Mouse (Mus musculus): ENCODE measurements around the gene Ccnjl. TPM values are rescaled to one million over a fixed set of nuclear protein-coding genes. Genes with fewer than 3 reads are reported as not detected.

The Ccnjl gene
- polyA plus RNA-seq, 1 experiment from 2014 or later: 44.0 TPM

DNA sequence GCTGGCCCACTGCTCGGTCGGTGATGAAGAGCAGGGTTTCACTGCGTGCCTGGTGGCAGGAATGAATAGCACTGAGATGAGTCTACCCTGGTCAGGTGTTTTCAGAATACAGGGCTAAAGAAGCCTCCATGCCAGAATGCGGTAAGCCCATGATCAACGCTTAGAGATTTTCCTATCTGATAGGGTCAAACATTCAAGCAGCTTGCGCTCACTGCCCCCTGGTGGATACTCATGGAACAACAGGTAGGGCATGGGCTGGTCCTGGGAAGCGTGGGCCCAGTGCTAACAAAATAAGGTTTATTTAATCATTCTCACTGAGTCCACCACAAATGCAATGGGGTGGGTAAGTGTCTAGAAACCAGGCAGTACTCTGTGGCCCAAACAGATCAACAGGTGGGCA, 35.9 kb upstream of the Ccnjl start:
- ATAC-seq (ENCODE audit: insufficient read depth, low FRiP score, low TSS enrichment): 0 out of 2 replicates have a peak, but pooled peaks have one; percentile 22
- no peaks in the 10 kb centered on the region for H3K9me3 ChIP-seq (ENCODE audit: control insufficient read depth, low read length)
- WGBS: 35% methylated on average over 7 of the region's 7 CpGs

DNA sequence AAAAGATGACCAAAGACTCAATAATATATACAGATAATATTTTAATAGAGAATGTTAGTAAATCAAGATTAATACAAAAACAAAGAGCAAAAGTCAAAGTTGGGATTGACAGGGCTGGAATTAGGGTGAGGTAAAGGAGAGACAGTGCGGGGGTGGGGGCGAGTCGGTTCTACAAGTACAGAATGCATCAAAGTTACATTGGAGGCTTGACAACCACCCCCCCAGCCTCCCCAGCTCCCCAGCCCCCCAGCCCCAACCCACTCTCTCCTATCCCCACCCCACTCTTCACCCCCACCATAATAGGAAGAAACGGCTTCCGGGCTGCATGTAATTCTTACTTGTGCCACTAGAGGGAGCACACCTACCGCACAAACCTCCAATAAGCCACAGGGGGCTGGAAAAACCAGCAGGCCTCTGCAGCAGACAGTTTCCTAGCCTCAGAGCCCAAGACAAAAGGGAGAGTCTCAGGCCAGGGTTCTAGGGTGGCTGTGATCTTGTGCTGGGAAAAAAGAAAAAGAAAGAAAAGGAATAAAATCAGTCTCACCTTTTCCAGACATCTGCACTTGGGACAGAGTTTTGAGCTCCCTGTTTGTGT, 34.7 kb upstream of the Ccnjl start:
- Histone ChIP-seq H3K36me3 (ENCODE audit: control insufficient read depth, insufficient read depth, low read length) (no peaks in the 10 kb centered on the region), H3K27me3 (ENCODE audit: control insufficient read depth, insufficient read depth, low read length) (no peaks in the 10 kb centered on the region), H3K9ac (ENCODE audit: low read length) (peak overlapping the region; percentile 29; the same call in 1 of the 2 replicates), H3K4me3 (ENCODE audit: low read depth, low read length) (no peak overlapping the region), H3K27ac (ENCODE audit: low read depth, low read length) (no peak overlapping the region), H3K4me2 (ENCODE audit: low read depth) (no peak overlapping the region), H3K4me1 (ENCODE audit: control insufficient read depth, insufficient read depth, low read length) (no peaks in the 10 kb centered on the region), H3K9me3 (ENCODE audit: control insufficient read depth, low read length) (no peaks in the 10 kb centered on the region)
- DNase-seq (ENCODE audit: low spot score): peak; percentile 85
- ATAC-seq (ENCODE audit: insufficient read depth, low FRiP score, low TSS enrichment): peak; percentile 81
- WGBS: 22% methylated on average over 6 of the region's 6 CpGs

More for the DNA sequence above, 35.9 kb upstream of the Ccnjl start:
- peak; percentile 73 for DNase-seq (ENCODE audit: low spot score)
- Histone ChIP-seq H3K9ac (ENCODE audit: low read length) (no peak overlapping the region), H3K27ac (ENCODE audit: low read depth, low read length) (no peak overlapping the region), H3K4me3 (ENCODE audit: low read depth, low read length) (no peak overlapping the region), H3K4me2 (ENCODE audit: low read depth) (no peak overlapping the region), H3K27me3 (ENCODE audit: control insufficient read depth, insufficient read depth, low read length) (no peaks in the 10 kb centered on the region), H3K4me1 (ENCODE audit: control insufficient read depth, insufficient read depth, low read length) (no peaks in the 10 kb centered on the region), H3K36me3 (ENCODE audit: control insufficient read depth, insufficient read depth, low read length) (no peaks in the 10 kb centered on the region)

DNA sequence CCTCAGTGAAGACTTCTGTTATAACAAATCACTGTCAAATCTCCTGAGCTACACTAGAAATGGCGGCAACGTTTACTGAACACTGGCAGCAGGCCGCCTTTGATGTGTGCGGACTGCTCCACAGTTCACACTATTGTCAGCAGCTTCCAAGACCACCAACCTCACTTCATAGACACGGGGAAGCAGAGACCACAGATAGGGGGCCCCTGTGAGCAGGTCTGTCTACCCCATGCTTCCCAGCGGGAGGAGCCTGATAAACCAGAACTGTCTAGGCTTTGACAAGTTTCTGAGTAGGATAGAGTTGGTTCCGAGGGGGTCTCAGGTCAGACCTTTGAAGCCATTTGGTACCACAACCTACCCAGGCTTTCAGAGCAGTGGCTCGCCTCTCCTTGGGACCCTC, 33.5 kb upstream of the Ccnjl start:
- DNase-seq (ENCODE audit: low spot score) (peak; percentile 30), ATAC-seq (ENCODE audit: insufficient read depth, low FRiP score, low TSS enrichment) (peak; percentile 45; the same call in 1 of the 2 replicates)
- Histone ChIP-seq H3K36me3 (ENCODE audit: control insufficient read depth, insufficient read depth, low read length) (no peaks in the 10 kb centered on the region), H3K27ac (ENCODE audit: low read depth, low read length) (no peak overlapping the region), H3K4me1 (ENCODE audit: control insufficient read depth, insufficient read depth, low read length) (no peaks in the 10 kb centered on the region), H3K9ac (ENCODE audit: low read length) (no peak overlapping the region), H3K27me3 (ENCODE audit: control insufficient read depth, insufficient read depth, low read length) (no peaks in the 10 kb centered on the region), H3K4me3 (ENCODE audit: low read depth, low read length) (no peak overlapping the region), H3K9me3 (ENCODE audit: control insufficient read depth, low read length) (no peaks in the 10 kb centered on the region), H3K4me2 (ENCODE audit: low read depth) (no peak overlapping the region)
- WGBS: 49% methylated on average over 8 of the region's 8 CpGs

GRCm38 (mm10) chr11:43495532-43495931, 33.1 kb upstream of the Ccnjl start:
- Histone ChIP-seq H3K4me1 (ENCODE audit: control insufficient read depth, insufficient read depth, low read length) (no peaks in the 10 kb centered on the region), H3K36me3 (ENCODE audit: control insufficient read depth, insufficient read depth, low read length) (no peaks in the 10 kb centered on the region), H3K9ac (ENCODE audit: low read length) (no peak overlapping the region), H3K4me3 (ENCODE audit: low read depth, low read length) (no peak overlapping the region), H3K27ac (ENCODE audit: low read depth, low read length) (no peak overlapping the region), H3K9me3 (ENCODE audit: control insufficient read depth, low read length) (no peaks in the 10 kb centered on the region), H3K27me3 (ENCODE audit: control insufficient read depth, insufficient read depth, low read length) (no peaks in the 10 kb centered on the region), H3K4me2 (ENCODE audit: low read depth) (no peak overlapping the region)
- WGBS: 68% methylated on average over 3 of the region's 3 CpGs
- DNase-seq (ENCODE audit: low spot score) (no peak), ATAC-seq (ENCODE audit: insufficient read depth, low FRiP score, low TSS enrichment) (no peak)

- ATAC-seq (ENCODE audit: insufficient read depth, low FRiP score, low TSS enrichment) (no peak), DNase-seq (ENCODE audit: low spot score) (no peak)
- Histone ChIP-seq H3K4me1 (ENCODE audit: control insufficient read depth, insufficient read depth, low read length) (no peaks in the 10 kb centered on the region), H3K27me3 (ENCODE audit: control insufficient read depth, insufficient read depth, low read length) (no peaks in the 10 kb centered on the region), H3K27ac (ENCODE audit: low read depth, low read length) (no peak overlapping the region), H3K9ac (ENCODE audit: low read length) (no peak overlapping the region), H3K4me3 (ENCODE audit: low read depth, low read length) (no peak overlapping the region), H3K4me2 (ENCODE audit: low read depth) (no peak overlapping the region), H3K36me3 (ENCODE audit: control insufficient read depth, insufficient read depth, low read length) (no peaks in the 10 kb centered on the region), H3K9me3 (ENCODE audit: control insufficient read depth, low read length) (no peaks in the 10 kb centered on the region)
- 77% methylated on average over 6 of the region's 6 CpGs for WGBS
Observed at GRCm38 (mm10) chr11:43501256-43501655, 27.3 kb upstream of the Ccnjl start.

GRCm38 (mm10) chr11:43505188-43505587, 23.4 kb upstream of the Ccnjl start:
- WGBS: 89% methylated on average over 7 of the region's 7 CpGs
- Histone ChIP-seq H3K36me3 (ENCODE audit: control insufficient read depth, insufficient read depth, low read length) (no peaks in the 10 kb centered on the region), H3K4me2 (ENCODE audit: low read depth) (no peak overlapping the region), H3K27ac (ENCODE audit: low read depth, low read length) (no peak overlapping the region), H3K4me1 (ENCODE audit: control insufficient read depth, insufficient read depth, low read length) (no peaks in the 10 kb centered on the region), H3K9ac (ENCODE audit: low read length) (no peak overlapping the region), H3K4me3 (ENCODE audit: low read depth, low read length) (no peak overlapping the region), H3K27me3 (ENCODE audit: control insufficient read depth, insufficient read depth, low read length) (no peaks in the 10 kb centered on the region), H3K9me3 (ENCODE audit: control insufficient read depth, low read length) (no peaks in the 10 kb centered on the region)
- no peak for ATAC-seq (ENCODE audit: insufficient read depth, low FRiP score, low TSS enrichment)
- DNase-seq (ENCODE audit: low spot score): no peak

GRCm38 (mm10) chr11:43507976-43508375, 20.6 kb upstream of the Ccnjl start:
- no peak for ATAC-seq (ENCODE audit: insufficient read depth, low FRiP score, low TSS enrichment)
- Histone ChIP-seq H3K27me3 (ENCODE audit: control insufficient read depth, insufficient read depth, low read length) (no peaks in the 10 kb centered on the region), H3K9ac (ENCODE audit: low read length) (no peak overlapping the region), H3K36me3 (ENCODE audit: control insufficient read depth, insufficient read depth, low read length) (no peaks in the 10 kb centered on the region), H3K4me1 (ENCODE audit: control insufficient read depth, insufficient read depth, low read length) (no peaks in the 10 kb centered on the region), H3K4me3 (ENCODE audit: low read depth, low read length) (no peak overlapping the region), H3K4me2 (ENCODE audit: low read depth) (no peak overlapping the region), H3K9me3 (ENCODE audit: control insufficient read depth, low read length) (no peaks in the 10 kb centered on the region), H3K27ac (ENCODE audit: low read depth, low read length) (no peak overlapping the region)
- 85% methylated on average over 6 of the region's 6 CpGs for WGBS
- DNase-seq (ENCODE audit: low spot score): no peak

DNA sequence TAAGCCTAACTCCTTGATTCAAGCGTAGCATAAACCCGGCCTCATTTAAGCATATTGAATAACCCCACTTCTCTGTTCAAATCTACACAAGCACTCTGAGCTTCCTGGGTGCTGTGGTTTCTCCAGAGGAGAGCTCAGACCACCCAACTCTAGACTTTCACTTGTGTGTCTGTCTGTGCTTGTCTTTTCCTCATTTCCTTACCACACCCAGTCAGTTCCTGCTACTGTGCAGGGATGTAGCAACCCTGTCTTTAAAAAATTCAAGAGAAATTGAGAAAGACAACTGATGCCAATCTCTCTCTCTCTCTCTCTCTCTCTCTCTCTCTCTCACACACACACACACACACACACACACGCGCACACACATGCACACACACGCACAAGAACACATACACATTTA, 18.7 kb upstream of the Ccnjl start:
- H3K27ac ChIP-seq (ENCODE audit: low read depth, low read length): no peak overlapping the region
- DNase-seq (ENCODE audit: low spot score): no peak
- no peak overlapping the region for H3K4me3 ChIP-seq (ENCODE audit: low read depth, low read length)
- no peaks in the 10 kb centered on the region for H3K9me3 ChIP-seq (ENCODE audit: control insufficient read depth, low read length)
- no peak overlapping the region for H3K9ac ChIP-seq (ENCODE audit: low read length)
- H3K4me1 ChIP-seq (ENCODE audit: control insufficient read depth, insufficient read depth, low read length): no peaks in the 10 kb centered on the region
- no peaks in the 10 kb centered on the region for H3K36me3 ChIP-seq (ENCODE audit: control insufficient read depth, insufficient read depth, low read length)
- H3K27me3 ChIP-seq (ENCODE audit: control insufficient read depth, insufficient read depth, low read length): no peaks in the 10 kb centered on the region
- WGBS: 89% methylated on average over 5 of the region's 5 CpGs
- no peak overlapping the region for H3K4me2 ChIP-seq (ENCODE audit: low read depth)
- ATAC-seq (ENCODE audit: insufficient read depth, low FRiP score, low TSS enrichment): no peak

GRCm38 (mm10) chr11:43512661-43513190, 15.9 kb upstream of the Ccnjl start:
- WGBS: 70% methylated on average over 2 of the region's 2 CpGs
- ATAC-seq (ENCODE audit: insufficient read depth, low FRiP score, low TSS enrichment) (no peak), DNase-seq (ENCODE audit: low spot score) (no peak)
- Histone ChIP-seq H3K9ac (ENCODE audit: low read length) (no peak overlapping the region), H3K4me3 (ENCODE audit: low read depth, low read length) (no peak overlapping the region), H3K4me1 (ENCODE audit: control insufficient read depth, insufficient read depth, low read length) (no peaks in the 10 kb centered on the region), H3K27ac (ENCODE audit: low read depth, low read length) (no peak overlapping the region), H3K9me3 (ENCODE audit: control insufficient read depth, low read length) (no peaks in the 10 kb centered on the region), H3K27me3 (ENCODE audit: control insufficient read depth, insufficient read depth, low read length) (no peaks in the 10 kb centered on the region), H3K36me3 (ENCODE audit: control insufficient read depth, insufficient read depth, low read length) (no peaks in the 10 kb centered on the region), H3K4me2 (ENCODE audit: low read depth) (no peak overlapping the region)
